Mouse (Mus musculus) kidney, adult 2 months (tissue): Measurements from ENCODE around the gene Get4.

Experiments
- CTCF ChIP-seq: fragments of 200-500 bp; conservative IDR thresholded peaks from 2 replicates; pipeline ENCODE4 v1.5.1; 2011; ENCODE audit warnings: low read depth, mild to moderate bottlenecking, control low read depth, low read length, moderate library complexity, mixed read lengths; ENCODE audit not compliant: insufficient read depth, insufficient read length
- POLR2A ChIP-seq: fragments of 200-500 bp; IDR thresholded peaks from one replicate; pipeline ENCODE4 v1.6.1; 2011; ENCODE audit warnings: low read depth, low read length, control low read depth

DNA sequence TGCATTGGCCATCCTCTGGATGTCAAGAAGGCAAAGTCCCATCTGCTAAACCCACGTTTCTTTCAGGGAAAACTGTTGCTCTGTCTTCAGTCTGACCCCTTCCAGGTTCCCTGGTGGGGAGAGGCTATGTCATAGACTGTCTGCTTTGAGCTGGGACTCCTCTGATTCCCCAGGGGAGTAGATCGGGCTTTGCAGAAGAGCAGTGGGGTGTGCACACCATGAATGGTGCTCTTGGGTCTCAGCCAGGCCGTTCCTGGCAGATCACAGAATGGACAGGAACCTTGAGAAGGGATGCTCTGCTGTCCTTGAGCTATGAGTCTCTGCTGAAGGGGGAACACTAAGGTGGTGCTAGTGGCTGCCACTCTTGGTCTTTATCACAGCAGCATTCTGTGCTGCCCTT lies 3.3 kb upstream of the Get4 start:
- TF ChIP-seq CTCF (no peak), POLR2A (no peak)
